Mouse (Mus musculus) lung, postnatal 0 days (tissue): ENCODE data around the gene Abtb2.

Source experiments
- CTCF ChIP-seq: IDR thresholded peaks from 2 replicates; pipeline ENCODE4 v1.5.1; 2016; ENCODE audit warnings: antibody characterized with exemption, mild to moderate bottlenecking
- EP300 ChIP-seq: IDR thresholded peaks from 2 replicates; pipeline ENCODE4 v1.6.1; 2016; ENCODE audit warnings: antibody characterized with exemption, mild to moderate bottlenecking, control low read depth

DNA sequence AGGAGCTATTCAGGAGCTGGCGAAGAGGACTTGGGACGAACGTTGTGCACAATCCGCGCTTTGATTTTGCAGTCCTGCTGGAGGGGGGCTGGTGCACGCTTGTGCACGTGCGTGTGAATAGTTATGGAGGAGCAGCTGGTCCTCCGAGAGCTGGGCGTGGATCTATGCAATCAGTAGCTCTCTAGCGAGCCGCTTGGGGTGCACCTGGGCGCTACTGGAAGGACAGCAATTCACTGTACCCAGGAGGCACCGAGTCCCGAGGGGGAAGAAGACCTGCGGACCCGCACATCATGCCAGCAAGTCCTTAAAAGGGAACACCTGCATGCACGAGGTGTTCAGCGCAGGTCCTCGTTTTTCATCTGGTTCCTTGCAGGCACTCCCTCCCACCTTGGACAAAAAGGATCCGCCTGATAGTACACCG is 929 bp upstream of the Abtb2 start:
- TF ChIP-seq CTCF (0 out of 2 replicates have a peak, but pooled peaks have one; percentile 26), EP300 (no peak)
